Mouse (Mus musculus) liver, embryonic 14.5 days (tissue): Measurements from ENCODE around the gene Arrdc2. TPM values are rescaled to one million over a fixed set of nuclear protein-coding genes. Genes with fewer than 3 reads are reported as not detected.

Source experiments
- ATAC-seq: fragments of 200-750 bp; cut with Nextera tagmentation; 2 replicates; pipeline ENCODE4 v1.8.0; 2017; ENCODE audit warnings: moderate number of reproducible peaks, mild to moderate bottlenecking, moderate library complexity; ENCODE audit not compliant: insufficient read depth
- DNase-seq, 3 experiments: peaks; one replicate each; pipeline ENCODE4 v3.0.0-alpha.2; 2012 to 2013; ENCODE audit warnings: low read depth in 3 of 3, low spot score in 3 of 3
- H3K27ac ChIP-seq: fragments of 300-500 bp; sonication (generic); 2 replicates; pipeline ENCODE4 v1.5.1; 2014; ENCODE audit warnings: moderate library complexity, mild to moderate bottlenecking, control low read depth, inconsistent platforms
- H3K27me3 ChIP-seq: fragments of 300-500 bp; sonication (generic); 2 replicates; pipeline ENCODE4 v1.6.1; 2014; ENCODE audit warnings: mild to moderate bottlenecking, low read length, moderate library complexity; ENCODE audit not compliant: control insufficient read depth, insufficient read depth
- H3K36me3 ChIP-seq: fragments of 300-500 bp; sonication (generic); replicated peaks from 2 replicates; pipeline ENCODE4 v1.6.1; 2014; ENCODE audit warnings: low read depth; ENCODE audit not compliant: control insufficient read depth, insufficient read depth
- H3K4me1 ChIP-seq, 2 experiments: fragments of 200-500 bp in 1 of 2; fragments of 300-500 bp in 1 of 2; sonication (generic) in 1 of 2; replicated peaks; 2 replicates each; pipeline ENCODE4 v1.6.1; 2012 to 2014; ENCODE audit warnings: antibody characterized with exemption in 1 of 2, inconsistent platforms in 1 of 2, low read length in 1 of 2; ENCODE audit not compliant: control insufficient read depth in 2 of 2, insufficient read depth in 2 of 2
- H3K4me2 ChIP-seq: fragments of 300-500 bp; sonication (generic); 2 replicates; pipeline ENCODE4 v1.6.1; 2014; ENCODE audit warnings: low read depth, mild to moderate bottlenecking, control low read depth, moderate library complexity
- H3K4me3 ChIP-seq, 2 experiments: fragments of 200-500 bp in 1 of 2; fragments of 300-500 bp in 1 of 2; sonication (generic) in 1 of 2; 2 replicates each; pipeline ENCODE4 v1.5.1; 2012 to 2014; ENCODE audit warnings: low read depth in 2 of 2, low read length in 2 of 2, mild to moderate bottlenecking in 2 of 2, control low read depth in 1 of 2, inconsistent platforms in 1 of 2, moderate library complexity in 1 of 2; ENCODE audit not compliant: insufficient read depth in 1 of 2
- H3K9ac ChIP-seq: fragments of 300-500 bp; sonication (generic); replicated peaks from 2 replicates; pipeline ENCODE4 v1.6.1; 2014; ENCODE audit warnings: mild to moderate bottlenecking, control low read depth, moderate library complexity
- H3K9me3 ChIP-seq: fragments of 300-500 bp; sonication (generic); 2 replicates; pipeline ENCODE4 v1.6.1; 2016; ENCODE audit warnings: low read length, mixed read lengths; ENCODE audit not compliant: control insufficient read depth
- CTCF ChIP-seq: IDR thresholded peaks from 2 replicates; pipeline ENCODE4 v1.5.1; 2016; ENCODE audit warnings: antibody characterized with exemption, low read depth, control low read depth
- EP300 ChIP-seq: IDR thresholded peaks from 2 replicates; pipeline ENCODE4 v1.6.1; 2016; ENCODE audit warnings: antibody characterized with exemption, low read depth
- WGBS: fragments of 180-500 bp; shearing (Covaris S2); extraction: QIAGEN DNeasy Blood & Tissue Kit; methylation state at CpG from one replicate; pipeline ENCODE4 v1.1.7; 2014; ENCODE audit not compliant: insufficient replicate concordance; 5-methylcytosine and 5-hydroxymethylcytosine counted together
- polyA plus RNA-seq, 2 experiments: library from polyadenylated mRNA; depleted of rRNA in 1 of 2; stranded (reverse) in 1 of 2; unstranded in 1 of 2; fragments of >200 nt; fragmentation: Nextera tagmentation in 1 of 2; extraction: Ambion mirVana in 1 of 2; gene quantifications; 2 replicates each; pipeline versions ENCODE4 v1.2.1 to v1.2.3; 2012 to 2014

Gene Arrdc2
- 33.9 and 35.0 TPM in 2 replicates for polyA plus RNA-seq (2012; rRNA removed)
- polyA plus RNA-seq (2014; fragmentation: Nextera tagmentation; extraction: Ambion mirVana), result 9.5 and 14.3 TPM in 2 replicates

GRCm38 (mm10) chr8:70839408-70840351 is at the start of gene Arrdc2:
Arrdc2 (minus strand) TSS chr8:70839720.
- ATAC-seq, result peak; percentile 85
- Histone ChIP-seq H3K4me2 (peak within 1 kb of the TSS; percentile 83), H3K27me3 (no peaks in the 10 kb centered on the region), H3K36me3 (peaks cover 22% of the 10 kb centered on the region), H3K27ac (peak within 1 kb of the TSS; percentile 99), H3K4me3 (peak within 1 kb of the TSS; percentile 81 to 85), H3K4me1 (peaks cover 56 to 70% of the 10 kb centered on the region in 2 experiments), H3K9ac (peak within 1 kb of the TSS; percentile 93), H3K9me3 (no peaks in the 10 kb centered on the region)
- WGBS, result under 1% methylated on average over 55 of the region's 55 CpGs
- peak; percentile 25; the same call in 1 of the 2 replicates for TF ChIP-seq CTCF
- TF ChIP-seq EP300, result peak; percentile 45
- peak; percentile 100 for DNase-seq

- TF ChIP-seq CTCF, result no peak
- no peak overlapping the region for H3K4me2 ChIP-seq
- 0 out of 4 replicates have a peak, but pooled peaks cover 0 to 3% of the 10 kb centered on the region in 2 experiments for H3K4me1 ChIP-seq
- H3K36me3 ChIP-seq, result no peaks in the 10 kb centered on the region
- H3K9ac ChIP-seq, result no peak overlapping the region
- H3K9me3 ChIP-seq, result no peaks in the 10 kb centered on the region
- H3K4me3 ChIP-seq, result no peak overlapping the region
- no peak overlapping the region for H3K27ac ChIP-seq
- DNase-seq (peak in 1 of 3 experiments; percentile 66), ATAC-seq (peak; percentile 65; the same call in 1 of the 2 replicates)
- WGBS, result 4% methylated on average over 18 of the region's 18 CpGs
- H3K27me3 ChIP-seq, result peaks cover 26% of the 10 kb centered on the region
These were observed 48.1 kb upstream of the Arrdc2 start for GRCm38 (mm10) chr8:70887669-70888068.

GRCm38 (mm10) chr8:70885612-70886011 is 46.1 kb upstream of the Arrdc2 start:
- 12% methylated on average over 12 of the region's 12 CpGs for WGBS
- Histone ChIP-seq H3K4me2 (no peak overlapping the region), H3K27me3 (peaks cover 6% of the 10 kb centered on the region), H3K9ac (no peak overlapping the region), H3K27ac (no peak overlapping the region), H3K9me3 (no peaks in the 10 kb centered on the region), H3K4me3 (no peak overlapping the region), H3K36me3 (no peaks in the 10 kb centered on the region), H3K4me1 (0 out of 4 replicates have a peak, but pooled peaks cover 0 to 3% of the 10 kb centered on the region in 2 experiments)
- no peak for DNase-seq
- TF ChIP-seq CTCF, result no peak
- no peak for TF ChIP-seq EP300
- ATAC-seq, result no peak

- WGBS, result 46% methylated on average over 10 of the region's 10 CpGs
These were observed 45.2 kb upstream of the Arrdc2 start for GRCm38 (mm10) chr8:70884683-70885082.

GRCm38 (mm10) chr8:70884186-70884585 is 44.7 kb upstream of the Arrdc2 start:
- H3K27me3 ChIP-seq, result no peaks in the 10 kb centered on the region; the same call in none of the 2 replicates
- H3K4me1 ChIP-seq, result 0 out of 4 replicates have a peak, but pooled peaks cover 0 to 3% of the 10 kb centered on the region in 2 experiments
- no peak overlapping the region for H3K4me3 ChIP-seq
- no peak overlapping the region for H3K27ac ChIP-seq
- TF ChIP-seq CTCF, result no peak
- no peak for TF ChIP-seq EP300
- no peaks in the 10 kb centered on the region for H3K9me3 ChIP-seq
- DNase-seq (no peak), ATAC-seq (no peak)
- H3K36me3 ChIP-seq, result no peaks in the 10 kb centered on the region
- no peak overlapping the region for H3K9ac ChIP-seq
- 60% methylated on average over 4 of the region's 4 CpGs for WGBS
- H3K4me2 ChIP-seq, result no peak overlapping the region

More at GRCm38 (mm10) chr8:70884683-70885082, 45.2 kb upstream of the Arrdc2 start:
- no peak overlapping the region for H3K9ac ChIP-seq
- no peak overlapping the region for H3K4me3 ChIP-seq
- no peaks in the 10 kb centered on the region for H3K9me3 ChIP-seq
- H3K36me3 ChIP-seq, result no peaks in the 10 kb centered on the region
- H3K4me1 ChIP-seq, result 0 out of 4 replicates have a peak, but pooled peaks cover 0 to 3% of the 10 kb centered on the region in 2 experiments
- no peaks in the 10 kb centered on the region; the same call in 1 of the 2 replicates for H3K27me3 ChIP-seq
- no peak overlapping the region for H3K4me2 ChIP-seq
- no peak for ATAC-seq
- no peak for DNase-seq
- no peak overlapping the region for H3K27ac ChIP-seq
- no peak for TF ChIP-seq CTCF
- TF ChIP-seq EP300, result no peak
